Mouse (Mus musculus) cerebral cortex, adult 2 months (tissue): Measurements from ENCODE around the gene Eif4a3.

Experiments used
- WGBS: fragments of 180-500 bp; shearing (Covaris S2); methylation state at CpG from one replicate; pipeline ENCODE4 v1.1.7; 2018; 5-methylcytosine and 5-hydroxymethylcytosine counted together

The Eif4a3 gene

GRCm38 (mm10) chr11:119299391-119300245, at the start of gene Eif4a3:
Eif4a3 (minus strand) TSS chr11:119300089.
- under 1% methylated on average over 89 of the region's 89 CpGs for WGBS

GRCm38 (mm10) chr11:119347125-119347524, 47.2 kb upstream of the Eif4a3 start:
- 81% methylated on average over 4 of the region's 4 CpGs for WGBS

GRCm38 (mm10) chr11:119344865-119345264, 45.0 kb upstream of the Eif4a3 start:
- 80% methylated on average over 6 of the region's 6 CpGs for WGBS

GRCm38 (mm10) chr11:119344178-119344577, 44.3 kb upstream of the Eif4a3 start:
- 90% methylated on average over 8 of the region's 8 CpGs for WGBS

GRCm38 (mm10) chr11:119339637-119340036, 39.7 kb upstream of the Eif4a3 start:
- WGBS = 7% methylated on average over 5 of the region's 5 CpGs

- WGBS = 60% methylated on average over 5 of the region's 5 CpGs
Observed at GRCm38 (mm10) chr11:119339179-119339578, 39.3 kb upstream of the Eif4a3 start.

GRCm38 (mm10) chr11:119338271-119339059, 38.6 kb upstream of the Eif4a3 start:
- WGBS = 71% methylated on average over 10 of the region's 10 CpGs

GRCm38 (mm10) chr11:119331970-119332369, 32.1 kb upstream of the Eif4a3 start:
- WGBS = 49% methylated on average over 3 of the region's 3 CpGs

- 55% methylated on average over 4 of the region's 4 CpGs for WGBS
Observed at GRCm38 (mm10) chr11:119330592-119330991, 30.7 kb upstream of the Eif4a3 start.

GRCm38 (mm10) chr11:119325068-119325467, 25.2 kb upstream of the Eif4a3 start:
- 89% methylated on average over 1 of the region's 1 CpGs for whole genome bisulfite sequencing

- WGBS = 72% methylated on average over 13 of the region's 13 CpGs
Observed at GRCm38 (mm10) chr11:119322521-119322920, 22.6 kb upstream of the Eif4a3 start.

GRCm38 (mm10) chr11:119316720-119317119, 16.8 kb upstream of the Eif4a3 start:
- WGBS = 74% methylated on average over 4 of the region's 4 CpGs

GRCm38 (mm10) chr11:119314252-119314936, 14.5 kb upstream of the Eif4a3 start:
- WGBS = 81% methylated on average over 17 of the region's 17 CpGs

- WGBS = 21% methylated on average over 10 of the region's 10 CpGs
Observed at GRCm38 (mm10) chr11:119310621-119311020, 10.7 kb upstream of the Eif4a3 start.

- 42% methylated on average over 11 of the region's 11 CpGs for WGBS
Observed at GRCm38 (mm10) chr11:119307916-119308315, 8.0 kb upstream of the Eif4a3 start.

GRCm38 (mm10) chr11:119307658-119307867, 7.7 kb upstream of the Eif4a3 start, which contains the start of gene Card14:
Card14 (plus strand) TSS chr11:119307768.
- 70% methylated on average over 1 of the region's 1 CpGs for WGBS

GRCm38 (mm10) chr11:119306762-119307657, 7.1 kb upstream of the Eif4a3 start:
- 60% methylated on average over 13 of the region's 13 CpGs for WGBS

- 46% methylated on average over 16 of the region's 16 CpGs for WGBS
Observed at GRCm38 (mm10) chr11:119304904-119305712, 5.2 kb upstream of the Eif4a3 start.

- 14% methylated on average over 2 of the region's 2 CpGs for WGBS
Observed at GRCm38 (mm10) chr11:119300986-119301385, 1.1 kb upstream of the Eif4a3 start.

- under 1% methylated on average over 31 of the region's 31 CpGs for WGBS
Observed at GRCm38 (mm10) chr11:119300246-119300935, 502 bp upstream of the Eif4a3 start.
